Mouse (Mus musculus) kidney, embryonic 15.5 days (tissue): ENCODE data around the gene Zfp952. TPM values are rescaled to one million over a fixed set of nuclear protein-coding genes. Genes with fewer than 3 reads are reported as not detected.
"Not testable (repeated sequence)": the region's sequence is repeated elsewhere in the genome, so short reads cannot be mapped to it uniquely, and the experiment has no call there.

ENCODE experiments used
- ATAC-seq: fragments of 200-750 bp; cut with Nextera tagmentation; replicated peaks from 2 replicates; pipeline ENCODE4 v1.8.0; 2017; ENCODE audit warnings: moderate TSS enrichment; ENCODE audit not compliant: low FRiP score
- H3K27ac ChIP-seq: fragments of 300-500 bp; sonication (generic); 2 replicates; pipeline ENCODE4 v1.5.1; 2015; ENCODE audit warnings: mild to moderate bottlenecking, inconsistent platforms
- H3K27me3 ChIP-seq: fragments of 300-500 bp; sonication (generic); 2 replicates; pipeline ENCODE4 v1.6.1; 2015; ENCODE audit warnings: inconsistent platforms
- H3K36me3 ChIP-seq: fragments of 300-500 bp; sonication (generic); 2 replicates; pipeline ENCODE4 v1.6.1; 2015; ENCODE audit warnings: inconsistent platforms
- H3K4me1 ChIP-seq: fragments of 300-500 bp; sonication (generic); 2 replicates; pipeline ENCODE4 v1.6.1; 2015; ENCODE audit warnings: inconsistent platforms
- H3K4me2 ChIP-seq: fragments of 300-500 bp; sonication (generic); 2 replicates; pipeline ENCODE4 v1.6.1; 2015; ENCODE audit warnings: moderate library complexity, mild to moderate bottlenecking, inconsistent platforms
- H3K4me3 ChIP-seq: fragments of 300-500 bp; sonication (generic); replicated peaks from 2 replicates; pipeline ENCODE4 v1.5.1; 2015; ENCODE audit warnings: mild to moderate bottlenecking, inconsistent platforms
- H3K9ac ChIP-seq: fragments of 300-500 bp; sonication (generic); 2 replicates; pipeline ENCODE4 v1.6.1; 2015; ENCODE audit warnings: mild to moderate bottlenecking, inconsistent platforms
- H3K9me3 ChIP-seq: fragments of 300-500 bp; sonication (generic); replicated peaks from 2 replicates; pipeline ENCODE4 v1.6.1; 2016; ENCODE audit warnings: inconsistent platforms
- WGBS: fragments of 180-500 bp; shearing (Covaris S2); methylation state at CpG from one replicate; pipeline ENCODE4 v1.1.7; 2015; ENCODE audit warnings: mixed read lengths; 5-methylcytosine and 5-hydroxymethylcytosine counted together
- polyA plus RNA-seq: library from polyadenylated mRNA; unstranded; fragments of >200 nt; fragmentation: Nextera tagmentation; extraction: Ambion mirVana; gene quantifications from 2 replicates; pipeline ENCODE4 v1.2.1, GENCODE M21; 2015

Zfp952 gene
- polyA plus RNA-seq, 1 experiment from 2014 or later, result 11.9 TPM

DNA sequence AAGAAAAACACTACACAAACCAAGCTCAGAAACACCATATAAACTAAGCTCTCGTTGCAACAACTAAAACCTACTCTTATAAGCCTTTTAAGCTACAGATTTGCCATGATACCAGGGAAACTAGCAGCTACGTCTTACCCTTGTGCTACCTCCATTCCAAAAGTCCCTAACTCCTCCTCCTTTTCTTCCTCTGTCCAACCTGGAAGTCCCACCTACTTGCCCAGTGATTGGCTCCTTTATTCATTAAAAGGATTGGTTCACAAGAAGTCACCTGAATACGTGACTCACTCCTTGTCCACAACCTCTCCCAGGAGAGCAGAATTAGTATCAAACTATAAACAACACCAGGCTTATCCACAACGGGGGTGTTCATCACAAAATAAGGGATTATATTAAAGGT is 6.6 kb upstream of the Zfp952 start:
- no peaks in the 10 kb centered on the region for H3K4me1 ChIP-seq
- no peak overlapping the region for H3K4me3 ChIP-seq
- H3K27ac ChIP-seq, result no peak overlapping the region
- peaks cover 4% of the 10 kb centered on the region; the same call in 1 of the 2 replicates for H3K36me3 ChIP-seq
- 80% methylated on average over 4 of the region's 4 CpGs for WGBS
- no peaks in the 10 kb centered on the region for H3K27me3 ChIP-seq
- no peak overlapping the region for H3K9ac ChIP-seq
- no peak overlapping the region for H3K4me2 ChIP-seq
- H3K9me3 ChIP-seq, result no peaks in the 10 kb centered on the region; the same call in 1 of the 2 replicates
- no peak for ATAC-seq

GRCm38 (mm10) chr17:32991965-32992698 is 797 bp upstream of the Zfp952 start:
- H3K9ac ChIP-seq, result no peak overlapping the region
- peak overlapping the region; percentile 83 for H3K4me3 ChIP-seq
- peaks cover 26% of the 10 kb centered on the region for H3K36me3 ChIP-seq
- H3K4me2 ChIP-seq, result peak overlapping the region; percentile 77
- H3K4me1 ChIP-seq, result peaks cover 9% of the 10 kb centered on the region
- no peaks in the 10 kb centered on the region for H3K27me3 ChIP-seq
- H3K9me3 ChIP-seq, result no peaks in the 10 kb centered on the region
- H3K27ac ChIP-seq, result no peak overlapping the region
- WGBS, result 70% methylated on average over 12 of the region's 12 CpGs
- ATAC-seq, result no peak

DNA sequence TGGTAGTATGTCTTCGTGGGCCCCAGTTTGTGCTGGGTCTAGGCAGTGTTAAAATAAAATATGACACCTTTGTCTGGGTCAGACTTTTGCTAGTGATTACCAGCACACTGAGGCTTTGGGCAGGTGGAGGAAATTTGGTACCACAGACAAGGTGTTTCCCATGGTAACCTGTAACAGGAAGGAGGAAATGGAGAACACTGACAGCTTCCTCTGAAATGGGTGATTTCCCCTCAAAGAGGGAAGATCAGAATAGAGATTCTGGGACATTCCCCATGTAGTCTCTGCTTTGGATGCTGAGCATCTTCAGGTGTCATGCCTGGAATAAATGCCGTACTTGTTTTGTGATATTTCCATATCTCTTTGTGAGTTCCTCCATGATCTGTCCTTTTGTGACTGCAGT is 5.6 kb downstream of the Zfp952 start:
- Histone ChIP-seq H3K27ac (no peak overlapping the region), H3K4me2 (no peak overlapping the region), H3K4me3 (no peak overlapping the region), H3K4me1 (peaks cover 6% of the 10 kb centered on the region), H3K9me3 (peaks cover 8% of the 10 kb centered on the region), H3K9ac (no peak overlapping the region), H3K36me3 (peaks cover 65% of the 10 kb centered on the region), H3K27me3 (no peaks in the 10 kb centered on the region)
- ATAC-seq, result no peak
- WGBS, result 89% methylated on average over 2 of the region's 2 CpGs

- no peak for ATAC-seq
- Histone ChIP-seq H3K27ac (no peak overlapping the region), H3K9ac (no peak overlapping the region), H3K27me3 (no peaks in the 10 kb centered on the region), H3K4me2 (no peak overlapping the region), H3K36me3 (peaks cover 24% of the 10 kb centered on the region), H3K4me3 (no peak overlapping the region), H3K9me3 (peaks cover 9% of the 10 kb centered on the region), H3K4me1 (no peaks in the 10 kb centered on the region)
- WGBS, result 48% methylated on average over 9 of the region's 9 CpGs
These were observed 15.4 kb downstream of the Zfp952 start for GRCm38 (mm10) chr17:33008337-33008736.

- H3K27me3 ChIP-seq, H3K4me3 ChIP-seq, H3K9ac ChIP-seq, H3K4me1 ChIP-seq, ATAC-seq, H3K4me2 ChIP-seq, H3K27ac ChIP-seq: not testable (repeated sequence)
- H3K9me3 ChIP-seq, result peaks cover 67% of the 10 kb centered on the region
- peaks cover 85% of the 10 kb centered on the region for H3K36me3 ChIP-seq
These were observed 27.5 kb downstream of the Zfp952 start for GRCm38 (mm10) chr17:33020434-33020833.

GRCm38 (mm10) chr17:33032376-33032775 is 39.4 kb downstream of the Zfp952 start:
- Histone ChIP-seq H3K36me3 (peaks cover 6% of the 10 kb centered on the region), H3K4me1 (0 out of 2 replicates have a peak, but pooled peaks cover 5% of the 10 kb centered on the region), H3K4me2 (peak overlapping the region; percentile 54), H3K9ac (peak overlapping the region; percentile 79), H3K27me3 (no peaks in the 10 kb centered on the region), H3K4me3 (peak overlapping the region; percentile 77), H3K9me3 (peaks cover 6% of the 10 kb centered on the region), H3K27ac (no peak overlapping the region)
- 9% methylated on average over 10 of the region's 10 CpGs for WGBS
- no peak for ATAC-seq

GRCm38 (mm10) chr17:33032900-33033891 is 40.3 kb downstream of the Zfp952 start, which contains the start of gene Zfp763:
Gene Zfp763 (minus strand): TSS chr17:33033402.
- 0 out of 2 replicates have a peak, but pooled peaks cover 3% of the 10 kb centered on the region for H3K9me3 ChIP-seq
- H3K4me3 ChIP-seq, result peak within 1 kb of the TSS; percentile 77
- no peaks in the 10 kb centered on the region for H3K27me3 ChIP-seq
- 0 out of 2 replicates have a peak, but pooled peaks cover 5% of the 10 kb centered on the region for H3K4me1 ChIP-seq
- peak within 1 kb of the TSS; percentile 54 for H3K4me2 ChIP-seq
- 3% methylated on average over 27 of the region's 27 CpGs for WGBS
- ATAC-seq, result peak; percentile 98
- no peaks in the 10 kb centered on the region for H3K36me3 ChIP-seq
- peak within 1 kb of the TSS; percentile 92 for H3K27ac ChIP-seq
- peak within 1 kb of the TSS; percentile 79 for H3K9ac ChIP-seq

Other genes with a start within 250 kb of the Zfp952 start
- gene Zfp871, start 204.8 kb upstream of the Zfp952 start, polyA plus RNA-seq, result 31.2 and 33.4 TPM in 2 replicates
- 3.0 TPM in 2 replicates for gene Zfp811, start 183.2 kb upstream of the Zfp952 start, polyA plus RNA-seq
- 15.9 and 17.3 TPM in 2 replicates for gene Zfp799, start 162.9 kb upstream of the Zfp952 start, polyA plus RNA-seq
- gene Zfp870, start 101.5 kb upstream of the Zfp952 start, polyA plus RNA-seq, result 7.7 and 8.0 TPM in 2 replicates
- gene Cyp4f14, start 75.8 kb upstream of the Zfp952 start, polyA plus RNA-seq, result not detected in 2 replicates
- 10.8 and 13.3 TPM in 2 replicates for gene Cyp4f13, start 45.7 kb upstream of the Zfp952 start, polyA plus RNA-seq
- gene Zfp472, start 27.3 kb upstream of the Zfp952 start, polyA plus RNA-seq, result 9.9 and 12.1 TPM in 2 replicates
- 13.9 and 14.9 TPM in 2 replicates for gene Zfp763, start 40.3 kb downstream of the Zfp952 start, polyA plus RNA-seq
- gene 4921501E09Rik, start 74.9 kb downstream of the Zfp952 start, polyA plus RNA-seq, result not detected in 2 replicates
- 6.4 and 8.2 TPM in 2 replicates for gene Zfp563, start 96.2 kb downstream of the Zfp952 start, polyA plus RNA-seq
- not detected in 2 replicates for gene Morc2b, start 146.6 kb downstream of the Zfp952 start, polyA plus RNA-seq
- gene Olfr55, start 175.3 kb downstream of the Zfp952 start, polyA plus RNA-seq, result 0.04 TPM in 1 of 2 replicates, not detected in the other
- not detected in 2 replicates for gene Olfr239, start 198.2 kb downstream of the Zfp952 start, polyA plus RNA-seq
- not detected in 2 replicates for gene Olfr1564, start 228.6 kb downstream of the Zfp952 start, polyA plus RNA-seq